Mouse (Mus musculus): ENCODE data around the gene Fbxo46.

DNA sequence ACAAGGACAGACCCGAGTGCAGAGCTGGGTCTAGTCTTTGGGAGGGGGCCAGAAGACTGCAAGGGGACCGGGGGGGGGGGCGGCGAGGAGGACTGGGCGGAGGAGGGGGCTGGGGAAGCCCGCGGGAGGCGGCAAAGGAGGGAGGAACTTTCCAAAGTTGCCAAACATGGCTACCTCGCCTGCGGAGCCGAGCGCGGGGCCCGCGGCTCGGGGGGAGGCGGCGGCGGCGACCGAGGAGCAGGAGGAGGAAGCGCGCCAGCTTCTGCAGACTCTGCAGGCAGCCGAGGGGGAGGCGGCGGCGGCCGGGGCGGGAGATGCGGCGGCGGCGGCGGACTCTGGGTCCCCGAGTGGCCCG lies 25.2 kb upstream of the Fbxo46 start, which contains the start of gene Six5:
- TF ChIP-seq POLR2A (IDR thresholded peaks at IDR 0.05; ENCODE audit: insufficient read depth, low read depth, low read length), result no peak
- no peak for TF ChIP-seq CTCF (IDR thresholded peaks at IDR 0.05; ENCODE audit: insufficient read depth, low read depth, low read length)

Data from olfactory bulb, adult 2 months (tissue).